Mouse (Mus musculus) midbrain, embryonic 10.5 days (tissue): ENCODE results near the gene Pde6d. TPM values are rescaled to one million over a fixed set of nuclear protein-coding genes. Genes with fewer than 3 reads are reported as not detected.

Experiments
- DNase-seq: peaks from one replicate; pipeline ENCODE4 v3.0.0-alpha.2; 2017; ENCODE audit warnings: low spot score
- H3K27ac ChIP-seq: fragments of 300-500 bp; sonication (generic); replicated peaks from 2 replicates; pipeline ENCODE4 v1.5.1; 2016; ENCODE audit warnings: mild to moderate bottlenecking
- H3K27me3 ChIP-seq: fragments of 300-500 bp; sonication (generic); 2 replicates; pipeline ENCODE4 v1.6.1; 2016; ENCODE audit warnings: low read depth, mild to moderate bottlenecking; ENCODE audit not compliant: poor library complexity, severe bottlenecking
- H3K36me3 ChIP-seq: fragments of 300-500 bp; sonication (generic); 2 replicates; pipeline ENCODE4 v1.6.1; 2016; ENCODE audit warnings: mild to moderate bottlenecking, moderate library complexity
- H3K4me1 ChIP-seq: fragments of 300-500 bp; sonication (generic); 2 replicates; pipeline ENCODE4 v1.6.1; 2016
- H3K4me3 ChIP-seq: fragments of 300-500 bp; sonication (generic); 2 replicates; pipeline ENCODE4 v1.5.1; 2016; ENCODE audit warnings: mild to moderate bottlenecking, moderate library complexity
- H3K9me3 ChIP-seq: fragments of 300-500 bp; sonication (generic); replicated peaks from 2 replicates; pipeline ENCODE4 v1.6.1; 2016; ENCODE audit warnings: mild to moderate bottlenecking
- WGBS: fragments of 180-500 bp; shearing (Covaris S2); methylation state at CpG from one replicate; pipeline ENCODE4 v1.1.7; 2016; 5-methylcytosine and 5-hydroxymethylcytosine counted together
- polyA plus RNA-seq: library from polyadenylated mRNA; unstranded; fragments of >200 nt; fragmentation: Nextera tagmentation; extraction: Ambion mirVana; gene quantifications from 2 replicates; pipeline ENCODE4 v1.2.1, GENCODE M21; 2016

The Pde6d gene
- polyA plus RNA-seq, 1 experiment from 2014 or later = 78.9 TPM

DNA sequence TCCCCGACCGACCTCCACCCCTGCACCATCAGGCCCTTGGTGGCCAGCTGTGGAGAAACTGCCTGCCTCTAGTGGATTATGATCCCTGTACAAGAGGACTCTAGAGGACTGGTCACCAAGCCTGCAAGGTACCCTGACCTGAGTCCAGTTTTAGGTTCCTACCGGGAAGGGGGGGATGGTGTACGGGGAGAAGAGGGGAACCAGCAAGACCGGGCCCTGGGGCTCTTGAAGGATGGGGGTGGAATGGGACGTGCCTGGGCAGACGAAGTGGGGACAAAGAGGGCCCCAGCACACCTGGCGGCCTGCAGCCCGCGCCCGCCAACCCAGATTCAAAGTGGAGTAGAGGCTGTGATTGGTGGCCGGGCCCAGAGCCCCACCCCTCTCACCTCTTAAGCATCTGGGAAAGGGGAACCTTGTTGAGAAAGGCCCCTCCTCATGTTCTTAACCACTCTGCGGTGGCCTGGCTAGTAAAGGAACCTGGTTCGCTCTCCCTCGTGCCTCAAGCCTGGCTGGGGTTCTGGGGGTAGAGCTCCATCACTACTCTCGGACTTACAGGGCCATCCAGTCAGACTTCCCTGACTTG is 79.2 kb downstream of the Pde6d start:
- H3K9me3 ChIP-seq = no peaks in the 10 kb centered on the region
- H3K4me3 ChIP-seq = peak overlapping the region; percentile 58
- WGBS = 9% methylated on average over 16 of the region's 16 CpGs
- H3K36me3 ChIP-seq = no peaks in the 10 kb centered on the region
- peak overlapping the region; percentile 98 for H3K27ac ChIP-seq
- peak; percentile 76 for DNase-seq
- peaks cover 79% of the 10 kb centered on the region for H3K4me1 ChIP-seq
- no peaks in the 10 kb centered on the region for H3K27me3 ChIP-seq

DNA sequence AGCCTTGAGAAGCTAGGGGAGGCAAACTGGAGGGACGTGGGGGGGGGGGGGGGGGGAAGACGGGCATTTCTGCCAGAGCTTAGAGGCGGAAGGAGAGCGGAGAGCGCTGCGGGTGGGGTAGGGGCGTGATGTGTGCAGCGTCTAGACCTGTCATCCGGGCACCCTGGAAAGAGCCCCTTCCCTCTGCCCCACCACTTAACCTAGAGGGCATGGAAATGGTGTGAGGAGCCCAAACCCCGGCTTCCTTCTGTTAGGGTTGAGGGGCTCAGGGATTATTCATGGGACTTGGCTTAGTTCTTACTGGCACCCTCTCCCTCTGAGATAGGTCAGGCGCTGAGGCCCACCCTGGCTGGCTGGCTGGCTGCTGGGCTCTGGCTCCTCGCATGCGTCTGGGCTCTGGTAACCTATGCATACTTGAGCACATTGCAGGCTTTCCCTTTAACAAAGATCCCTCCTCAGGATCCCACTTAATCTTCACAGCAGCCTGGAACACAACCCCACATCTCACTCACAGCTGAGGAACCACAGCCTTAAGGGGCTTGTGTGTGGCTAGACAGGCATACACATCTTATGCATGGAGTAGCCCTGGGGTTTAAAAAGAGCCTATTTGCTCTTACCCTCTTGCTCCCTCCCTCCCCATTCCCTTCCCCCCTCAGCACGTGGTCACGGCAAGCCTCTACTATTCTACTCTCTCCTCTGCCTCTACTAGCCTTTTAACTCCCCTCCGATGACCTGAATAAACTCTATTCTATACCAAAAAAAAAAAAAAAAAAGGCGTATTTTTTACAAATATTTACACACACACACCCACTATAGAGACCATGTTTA is 80.0 kb downstream of the Pde6d start:
- DNase-seq = no peak
- WGBS = 18% methylated on average over 16 of the region's 17 CpGs
- peak overlapping the region; percentile 58 for H3K4me3 ChIP-seq
- no peaks in the 10 kb centered on the region for H3K9me3 ChIP-seq
- no peaks in the 10 kb centered on the region for H3K36me3 ChIP-seq
- peaks cover 82% of the 10 kb centered on the region for H3K4me1 ChIP-seq
- H3K27ac ChIP-seq = peak overlapping the region; percentile 98
- no peaks in the 10 kb centered on the region for H3K27me3 ChIP-seq

DNA sequence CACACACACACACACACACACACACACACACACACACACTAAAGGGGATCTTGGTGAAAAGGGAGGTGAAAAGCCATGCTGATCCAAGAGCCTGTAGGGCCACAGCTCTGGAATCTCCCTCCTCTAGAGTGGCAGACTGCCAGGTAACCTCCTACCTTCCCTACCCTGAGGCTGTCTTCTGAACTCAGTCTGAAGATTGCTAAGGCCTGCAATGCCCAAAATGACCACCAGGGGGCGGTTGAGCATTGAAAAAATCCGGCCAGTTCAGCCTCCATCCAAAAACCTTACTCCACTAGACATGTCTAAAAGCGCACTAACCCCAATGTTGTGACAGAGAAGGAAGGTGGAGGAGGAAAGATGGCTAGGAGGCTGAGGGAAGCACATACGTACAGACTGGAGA is 80.9 kb downstream of the Pde6d start:
- Histone ChIP-seq H3K27me3 (no peaks in the 10 kb centered on the region), H3K4me1 (peaks cover 78% of the 10 kb centered on the region), H3K9me3 (no peaks in the 10 kb centered on the region), H3K27ac (peak overlapping the region; percentile 98), H3K36me3 (no peaks in the 10 kb centered on the region), H3K4me3 (peak overlapping the region; percentile 30; the same call in 1 of the 2 replicates)
- DNase-seq = peak; percentile 90
- WGBS = 1% methylated on average over 4 of the region's 4 CpGs

DNA sequence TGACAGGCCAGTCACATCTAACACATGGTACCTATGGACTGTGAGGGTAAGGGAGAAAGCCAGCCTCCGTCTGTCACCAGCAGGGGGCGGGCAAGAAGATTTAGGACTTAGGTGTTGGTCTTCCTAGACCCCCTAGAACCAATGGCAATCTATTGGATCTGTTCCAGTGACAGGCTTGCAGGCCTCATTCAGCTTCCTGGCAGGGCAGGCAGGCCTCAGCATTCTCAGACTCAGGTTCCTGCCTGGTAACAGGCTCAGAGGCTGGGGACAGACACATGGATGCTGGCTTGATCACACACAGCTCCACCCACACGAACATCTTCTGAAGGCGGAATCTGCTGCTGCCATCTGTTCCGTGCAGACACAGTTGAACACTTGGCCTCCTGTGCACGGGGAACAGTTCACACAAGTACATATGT is 81.3 kb downstream of the Pde6d start:
- Histone ChIP-seq H3K36me3 (no peaks in the 10 kb centered on the region), H3K4me3 (peak overlapping the region; percentile 11; the same call in 1 of the 2 replicates), H3K9me3 (no peaks in the 10 kb centered on the region), H3K27ac (peak overlapping the region; percentile 98), H3K4me1 (peaks cover 74% of the 10 kb centered on the region), H3K27me3 (no peaks in the 10 kb centered on the region)
- 46% methylated on average over 6 of the region's 6 CpGs for WGBS
- DNase-seq = peak; percentile 74

DNA sequence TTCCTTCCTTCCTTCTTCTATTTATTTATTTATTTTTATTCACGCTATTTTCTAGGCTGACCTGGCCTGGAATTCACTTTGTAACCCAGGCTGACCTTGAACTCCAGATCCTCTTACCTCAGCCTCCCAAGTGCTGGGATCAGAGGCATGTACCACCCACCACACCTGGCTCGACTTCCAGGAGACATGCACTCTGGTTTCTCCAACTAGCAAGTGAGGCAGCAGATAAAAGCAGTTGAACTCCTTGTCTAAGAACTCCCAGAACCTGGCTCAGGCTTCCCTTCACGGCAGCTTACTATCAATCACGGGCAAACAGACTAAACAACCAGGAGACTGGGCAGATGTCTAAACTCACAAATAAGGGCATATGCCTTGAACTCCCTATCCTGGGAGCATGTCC is 81.7 kb downstream of the Pde6d start:
- no peak for DNase-seq
- Histone ChIP-seq H3K9me3 (no peaks in the 10 kb centered on the region), H3K27ac (peak overlapping the region; percentile 98; the same call in 1 of the 2 replicates), H3K4me1 (peaks cover 69% of the 10 kb centered on the region), H3K4me3 (peak overlapping the region; percentile 11; the same call in 1 of the 2 replicates), H3K27me3 (no peaks in the 10 kb centered on the region), H3K36me3 (no peaks in the 10 kb centered on the region)
- WGBS = 84% methylated on average over 4 of the region's 4 CpGs

DNA sequence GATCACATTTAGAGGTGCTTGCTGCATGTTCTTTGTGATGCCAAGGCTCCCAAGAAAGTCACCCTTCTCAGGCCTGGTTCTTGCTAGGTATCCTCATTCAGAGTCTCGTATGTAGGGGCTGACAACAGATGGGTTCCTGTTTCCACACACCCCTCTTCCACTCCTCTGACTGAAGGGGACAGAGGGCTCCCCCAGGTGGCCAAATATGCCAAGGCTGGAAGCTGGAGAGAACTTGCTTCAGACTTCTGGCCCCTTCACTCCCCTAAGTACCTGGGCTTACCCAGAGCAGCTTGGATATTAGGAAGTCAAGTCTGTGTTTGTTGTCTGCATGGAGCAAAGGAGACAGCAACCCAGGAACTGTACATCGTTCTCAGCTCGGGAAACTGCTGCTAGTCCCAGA is 82.5 kb downstream of the Pde6d start:
- peaks cover 62% of the 10 kb centered on the region for H3K4me1 ChIP-seq
- no peak for DNase-seq
- no peaks in the 10 kb centered on the region for H3K27me3 ChIP-seq

DNA sequence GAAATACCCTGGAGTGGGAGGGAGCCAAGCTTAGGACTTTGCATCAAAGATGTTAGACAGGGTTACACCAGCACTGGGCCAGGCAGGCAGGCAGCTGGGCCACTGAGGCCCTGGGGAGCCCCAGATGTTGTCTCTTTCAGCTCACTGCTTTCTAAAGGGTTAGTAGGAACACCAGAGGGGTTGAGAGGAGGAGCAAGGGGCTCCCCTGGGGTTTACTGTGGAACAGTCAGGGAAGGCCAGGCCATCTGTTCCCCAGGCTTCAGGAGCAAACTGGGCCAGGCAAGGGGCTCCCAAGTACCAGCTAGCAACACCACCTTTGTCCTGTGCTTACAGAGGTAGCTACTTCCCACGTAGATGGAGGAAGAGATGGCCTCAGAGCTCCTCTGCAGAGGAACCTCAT is 83.8 kb downstream of the Pde6d start:
- Histone ChIP-seq H3K27ac (peak overlapping the region; percentile 72), H3K4me1 (peaks cover 49% of the 10 kb centered on the region), H3K9me3 (no peaks in the 10 kb centered on the region), H3K4me3 (no peak overlapping the region), H3K36me3 (no peaks in the 10 kb centered on the region), H3K27me3 (no peaks in the 10 kb centered on the region)
- no peak for DNase-seq
- 46% methylated on average over 1 of the region's 1 CpGs for WGBS

More for the DNA sequence above, 82.5 kb downstream of the Pde6d start:
- H3K4me3 ChIP-seq = no peak overlapping the region
- 37% methylated on average over 3 of the region's 3 CpGs for WGBS
- H3K27ac ChIP-seq = peak overlapping the region; percentile 57; the same call in 1 of the 2 replicates
- H3K36me3 ChIP-seq = no peaks in the 10 kb centered on the region
- no peaks in the 10 kb centered on the region for H3K9me3 ChIP-seq

DNA sequence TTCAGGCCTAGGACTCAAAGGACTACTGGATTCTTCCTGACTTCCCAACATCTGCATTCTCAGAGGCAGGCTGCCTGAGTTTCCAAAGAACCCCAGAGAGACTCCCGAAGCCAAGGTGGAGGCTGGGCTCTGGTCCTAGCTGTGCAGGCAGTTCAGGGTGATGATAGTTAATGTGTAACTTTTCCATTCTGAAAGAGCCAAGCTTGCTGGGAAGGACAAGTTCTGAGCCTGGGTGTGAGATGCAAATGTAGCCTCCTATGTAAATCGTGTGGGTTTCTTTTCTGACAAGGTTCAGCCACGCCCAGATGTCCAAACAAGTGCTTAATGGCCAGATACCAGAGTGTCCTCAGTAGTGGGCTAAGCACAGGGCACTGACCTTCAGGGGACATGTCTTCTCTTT is 84.4 kb downstream of the Pde6d start:
- Histone ChIP-seq H3K9me3 (no peaks in the 10 kb centered on the region), H3K36me3 (no peaks in the 10 kb centered on the region), H3K27me3 (no peaks in the 10 kb centered on the region), H3K4me3 (no peak overlapping the region), H3K27ac (peak overlapping the region; percentile 72), H3K4me1 (peaks cover 42% of the 10 kb centered on the region)
- DNase-seq = no peak
- WGBS = 63% methylated on average over 3 of the region's 3 CpGs

DNA sequence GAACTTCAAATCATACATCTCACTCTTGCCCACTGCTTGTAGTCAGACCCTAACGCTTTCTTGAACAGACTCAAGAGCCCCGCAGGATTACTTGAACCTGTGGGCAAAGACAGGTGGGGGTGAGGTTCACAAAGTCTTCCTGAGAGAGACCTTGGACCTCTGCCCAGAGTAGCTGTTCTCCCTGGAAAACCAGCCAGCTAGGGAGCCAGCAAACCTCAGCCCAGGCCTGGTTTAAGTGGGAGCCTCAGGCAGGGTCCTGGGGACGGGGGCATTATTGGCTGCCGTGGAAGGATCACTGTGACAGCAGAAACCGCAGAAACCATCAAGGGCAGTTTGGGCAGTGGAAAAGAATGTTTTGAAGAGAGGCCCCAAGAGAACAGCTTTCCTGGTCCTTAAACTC is 85.1 kb downstream of the Pde6d start:
- peak overlapping the region; percentile 72 for H3K27ac ChIP-seq
- no peaks in the 10 kb centered on the region for H3K36me3 ChIP-seq
- no peak for DNase-seq
- no peaks in the 10 kb centered on the region for H3K9me3 ChIP-seq
- no peaks in the 10 kb centered on the region for H3K27me3 ChIP-seq
- no peak overlapping the region for H3K4me3 ChIP-seq
- WGBS = 93% methylated on average over 5 of the region's 5 CpGs
- peaks cover 40% of the 10 kb centered on the region for H3K4me1 ChIP-seq

DNA sequence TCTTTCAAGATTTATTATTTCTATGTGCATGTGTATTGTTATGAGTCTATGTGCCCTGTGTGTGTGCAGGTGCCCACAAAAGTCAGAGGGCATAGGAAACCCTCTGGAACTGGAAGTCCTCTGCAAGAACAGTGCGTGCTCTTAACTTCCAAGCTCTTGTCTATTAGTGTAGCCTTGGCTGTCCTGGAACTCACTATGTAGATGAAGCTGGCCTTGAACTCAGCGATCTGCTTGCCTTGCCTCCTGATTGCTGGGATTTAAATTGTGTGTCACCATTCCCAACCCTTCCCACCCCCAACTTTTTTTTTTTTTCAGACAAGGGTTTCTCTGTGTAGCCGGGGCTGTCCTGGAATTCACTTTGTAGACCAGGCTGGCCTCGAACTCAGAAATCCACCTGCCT is 86.1 kb downstream of the Pde6d start:
- WGBS = 92% methylated on average over 4 of the region's 4 CpGs
- Histone ChIP-seq H3K4me3 (no peak overlapping the region), H3K4me1 (peaks cover 39% of the 10 kb centered on the region), H3K27me3 (no peaks in the 10 kb centered on the region), H3K9me3 (no peaks in the 10 kb centered on the region), H3K27ac (no peak overlapping the region), H3K36me3 (no peaks in the 10 kb centered on the region)
- DNase-seq = no peak

DNA sequence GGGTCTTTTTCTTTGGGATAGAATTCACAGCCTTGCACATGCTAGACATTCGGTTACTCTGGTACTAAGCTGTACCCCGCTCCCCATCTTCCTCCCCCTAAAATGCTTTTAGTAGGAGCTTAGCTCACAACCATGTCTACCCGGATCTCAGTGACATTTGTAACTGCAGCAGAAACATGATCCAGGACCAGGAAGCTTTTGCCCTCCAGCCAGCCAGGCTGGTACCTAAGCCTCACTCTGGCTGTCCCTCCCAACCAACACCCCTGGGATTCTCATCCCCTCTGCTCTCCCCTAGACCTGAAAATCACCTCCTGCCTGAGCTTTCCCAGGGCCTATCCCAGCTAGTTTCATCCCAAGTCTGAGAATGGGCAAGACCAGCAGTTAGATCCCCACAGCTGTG is 88.6 kb downstream of the Pde6d start:
- H3K4me3 ChIP-seq = no peak overlapping the region
- DNase-seq = no peak
- 0 out of 2 replicates have a peak, but pooled peaks cover 3% of the 10 kb centered on the region for H3K36me3 ChIP-seq
- no peaks in the 10 kb centered on the region for H3K9me3 ChIP-seq
- H3K4me1 ChIP-seq = peaks cover 26% of the 10 kb centered on the region
- H3K27me3 ChIP-seq = no peaks in the 10 kb centered on the region
- 84% methylated on average over 3 of the region's 3 CpGs for WGBS
- no peak overlapping the region for H3K27ac ChIP-seq
